Mouse (Mus musculus) brain, embryonic 14.5 days (tissue): ENCODE results near the gene Has3.

Source experiments
- CTCF ChIP-seq: fragments of 200-500 bp; IDR thresholded peaks from 2 replicates; pipeline ENCODE4 v1.5.1; 2012; ENCODE audit warnings: inconsistent platforms, mild to moderate bottlenecking, moderate library complexity, borderline replicate concordance; ENCODE audit not compliant: insufficient read depth, insufficient read length; ENCODE audit errors: extremely low read depth
- POLR2A ChIP-seq: fragments of 200-500 bp; IDR thresholded peaks from 2 replicates; pipeline ENCODE4 v1.6.1; 2012; ENCODE audit warnings: mild to moderate bottlenecking, inconsistent platforms, borderline replicate concordance; ENCODE audit not compliant: poor library complexity, insufficient read depth, insufficient read length, severe bottlenecking; ENCODE audit errors: extremely low read depth

- no peak for TF ChIP-seq POLR2A
- no peak for TF ChIP-seq CTCF
Observed at GRCm38 (mm10) chr8:106919721-106920394, 49.8 kb downstream of the Has3 start.
